Mouse (Mus musculus) layer of hippocampus, adult 18-20 months (tissue): Measurements from ENCODE around the gene Ghrl. TPM values are rescaled to one million over a fixed set of nuclear protein-coding genes. Genes with fewer than 3 reads are reported as not detected.

Source experiments
- DNase-seq, 2 experiments: peaks; one replicate each; pipeline ENCODE4 v3.0.0; 2022; ENCODE audit warnings: low spot score in 2 of 2
- microRNA-seq, 2 experiments: library from miRNA; unstranded; fragments of <30 nt; microRNA quantifications; one replicate each; pipeline ENCODE4 v1.2.0; 2021
- total RNA-seq, 2 experiments: library from RNA; stranded (reverse); gene quantifications; 2 replicates each; pipeline ENCODE4 v1.2.3; 2021

The Ghrl gene
- total RNA-seq, 2 experiments from 2014 or later = not detected

DNA sequence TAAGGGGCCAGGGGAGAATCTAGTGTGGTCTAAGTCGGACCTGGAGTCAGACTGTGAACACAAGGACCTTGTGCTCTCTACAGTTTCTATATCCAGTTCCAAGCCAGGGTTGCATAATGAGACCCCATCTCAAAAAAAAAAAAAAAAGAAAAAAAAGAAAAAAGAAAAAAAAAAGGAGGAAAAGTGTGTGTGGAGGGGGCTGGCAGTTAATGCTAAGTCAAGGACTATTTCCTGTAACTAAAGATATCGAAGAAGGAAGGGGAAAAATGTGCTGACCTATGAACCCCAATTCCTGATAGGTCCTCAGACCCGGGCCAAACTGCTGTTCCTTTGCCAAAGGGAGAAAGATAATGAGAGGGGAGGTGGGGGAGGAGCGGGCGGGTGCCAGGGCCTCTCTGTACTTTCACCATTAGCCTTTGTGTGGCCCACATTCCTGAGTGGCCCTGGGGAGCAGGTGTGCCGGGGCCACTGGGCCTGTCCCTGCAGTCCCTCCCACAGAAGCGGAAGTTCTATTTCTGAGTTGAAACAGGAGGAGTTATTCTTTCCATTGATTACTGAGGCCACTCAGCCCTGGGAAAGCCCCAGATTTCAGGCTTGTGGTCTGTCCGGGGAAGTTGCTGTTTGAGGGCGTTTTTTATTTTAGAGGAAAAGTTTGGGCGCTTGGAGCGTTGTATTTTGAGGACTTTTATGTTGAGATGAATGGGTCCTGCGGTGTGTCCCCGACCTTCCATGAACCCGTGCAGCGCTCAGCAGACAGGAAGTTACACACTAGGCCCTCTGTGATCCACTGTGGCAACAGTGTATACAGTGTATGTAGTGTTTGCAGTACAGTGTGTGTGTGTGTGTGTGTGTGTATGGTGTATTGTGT is 51.2 kb downstream of the Ghrl start:
- no peak for DNase-seq

DNA sequence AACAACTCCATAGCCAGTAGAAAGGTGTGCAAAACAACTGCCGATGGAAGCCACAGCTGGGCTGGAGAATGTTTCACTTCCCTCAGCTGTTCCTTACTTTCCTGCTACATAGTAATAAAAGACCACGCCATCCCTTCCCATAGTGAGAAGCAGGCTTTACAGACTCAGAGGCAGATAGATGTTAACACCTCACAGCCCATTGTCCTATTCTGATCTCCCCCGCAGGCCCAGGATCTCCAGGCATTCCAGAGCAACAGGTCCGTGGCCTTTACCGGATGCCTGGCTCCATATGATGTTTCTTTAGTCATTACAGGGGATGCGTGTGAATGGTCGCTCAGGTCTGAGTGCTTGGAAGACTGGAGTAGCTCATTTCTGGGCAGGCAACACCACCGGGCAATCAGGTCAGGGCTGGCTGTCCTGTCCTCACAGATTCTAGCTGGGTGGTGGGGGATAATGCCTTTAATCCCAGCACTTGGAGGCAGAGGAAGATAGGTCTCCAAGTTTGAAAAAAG is 52.0 kb downstream of the Ghrl start:
- no peak for DNase-seq

Small RNAs within 50 kb of the gene (microRNA-seq; reads per million reads assigned to microRNA genes)
- 0.59 to 0.74 reads per million in 2 experiments for gene Mir7042

Other genes with a start within 250 kb of the Ghrl start
- gene Il17rc, start 248.5 kb downstream of the Ghrl start, total RNA-seq = 1 to 10 TPM; 4.1 to 4.2 TPM
- gene Creld1, start 236.6 kb downstream of the Ghrl start, total RNA-seq = 100 to 1,000 TPM; 106 to 111 TPM
- 10 to 100 TPM; 50.5 to 55.0 TPM for gene Prrt3, start 217.9 kb downstream of the Ghrl start, total RNA-seq
- 10 to 100 TPM; 77.4 to 78.1 TPM for gene Emc3, start 188.2 kb downstream of the Ghrl start, total RNA-seq
- gene Fancd2, start 188.2 kb downstream of the Ghrl start, total RNA-seq = 1 to 10 TPM; 1.7 to 2.7 TPM
- gene Fancd2os, start 119.2 kb downstream of the Ghrl start, total RNA-seq = under 1 TPM; 0.27 to 0.41 TPM
- 100 to 1,000 TPM; 221 to 222 TPM for gene Brk1, start 115.1 kb downstream of the Ghrl start, total RNA-seq
- gene Vhl, start 95.9 kb downstream of the Ghrl start, total RNA-seq = 10 to 100 TPM; 44.3 to 48.5 TPM
- gene Irak2, start 81.4 kb downstream of the Ghrl start, total RNA-seq = 10 to 100 TPM; 21.1 to 27.2 TPM
- gene Tatdn2, start 22.8 kb downstream of the Ghrl start, total RNA-seq = 10 to 100 TPM; 54.4 to 60.9 TPM
- 10 to 100 TPM; 73.3 to 75.9 TPM for gene Sec13, start 20.9 kb upstream of the Ghrl start, total RNA-seq